Mouse (Mus musculus) spleen, adult 2 months (tissue): ENCODE data around the gene Cpxm1. TPM values are rescaled to one million over a fixed set of nuclear protein-coding genes. Genes with fewer than 3 reads are reported as not detected.

Experiments
- DNase-seq, 2 experiments: peaks; one replicate each; pipeline versions ENCODE4 v3.0.0 to v3.0.0-alpha.2; 2012 to 2021; ENCODE audit warnings: low spot score in 2 of 2, low read depth in 1 of 2
- H3K27ac ChIP-seq: fragments of 200-500 bp; 2 replicates; pipeline ENCODE4 v1.5.1; 2012; ENCODE audit warnings: low read length, inconsistent platforms; ENCODE audit not compliant: insufficient read depth
- H3K27me3 ChIP-seq: fragments of 200-500 bp; 2 replicates; pipeline ENCODE4 v1.6.1; 2012; ENCODE audit warnings: mild to moderate bottlenecking, moderate library complexity, low read length, inconsistent platforms; ENCODE audit not compliant: control insufficient read depth, insufficient read depth
- H3K36me3 ChIP-seq: fragments of 200-500 bp; 2 replicates; pipeline ENCODE4 v1.6.1; 2012; ENCODE audit warnings: mild to moderate bottlenecking, low read length, inconsistent platforms; ENCODE audit not compliant: control insufficient read depth, insufficient read depth
- H3K4me1 ChIP-seq: fragments of 200-500 bp; 2 replicates; pipeline ENCODE4 v1.6.1; 2011; ENCODE audit warnings: inconsistent platforms; ENCODE audit not compliant: control insufficient read depth, insufficient read depth, insufficient read length
- H3K4me3 ChIP-seq: fragments of 200-500 bp; 2 replicates; pipeline ENCODE4 v1.5.1; 2011; ENCODE audit warnings: mild to moderate bottlenecking, inconsistent platforms; ENCODE audit not compliant: insufficient read depth, insufficient read length; ENCODE audit errors: extremely low read depth
- CTCF ChIP-seq: fragments of 200-500 bp; IDR thresholded peaks from 2 replicates; pipeline ENCODE4 v1.5.1; 2011; ENCODE audit warnings: mild to moderate bottlenecking, inconsistent platforms; ENCODE audit not compliant: insufficient read depth, insufficient read length, insufficient replicate concordance; ENCODE audit errors: extremely low read depth
- POLR2A ChIP-seq: fragments of 200-500 bp; IDR thresholded peaks from 2 replicates; pipeline ENCODE4 v1.6.1; 2011; ENCODE audit warnings: low read depth, low read length, inconsistent platforms
- WGBS: fragments of 180-500 bp; shearing (Covaris S2); methylation state at CpG from one replicate; pipeline ENCODE4 v1.1.7; 2018; 5-methylcytosine and 5-hydroxymethylcytosine counted together
- polyA plus RNA-seq: library from polyadenylated mRNA; depleted of rRNA; stranded (reverse); fragments of >200 nt; gene quantifications from 2 replicates; pipeline ENCODE4 v1.2.3, GENCODE M21; 2012

The Cpxm1 gene
- polyA plus RNA-seq, 1 experiment = 15.6 TPM

- Histone ChIP-seq H3K27ac (no peak within 1 kb of the TSS), H3K27me3 (no peaks in the 10 kb centered on the region), H3K36me3 (no peaks in the 10 kb centered on the region), H3K4me3 (no peak within 1 kb of the TSS), H3K4me1 (no peaks in the 10 kb centered on the region)
- no peak for DNase-seq
- WGBS = 89% methylated on average over 1 of the region's 1 CpGs
- TF ChIP-seq POLR2A = no peak
- TF ChIP-seq CTCF = no peak
Observed at GRCm38 (mm10) chr2:130404939-130405338, 7.6 kb upstream of the Cpxm1 start, which contains the start of the genes Gm28372 and 1700020A23Rik. TSS of gene Gm28372 (plus strand) at chr2:130405239. TSS of gene 1700020A23Rik (plus strand) at chr2:130405259.

GRCm38 (mm10) chr2:130401891-130402290, 4.5 kb upstream of the Cpxm1 start:
- 85% methylated on average over 4 of the region's 4 CpGs for WGBS
- no peak overlapping the region for H3K27ac ChIP-seq
- DNase-seq = no peak

GRCm38 (mm10) chr2:130400046-130400445, 2.7 kb upstream of the Cpxm1 start:
- H3K36me3 ChIP-seq = no peaks in the 10 kb centered on the region
- no peak overlapping the region for H3K4me3 ChIP-seq
- DNase-seq = no peak
- no peaks in the 10 kb centered on the region; the same call in 1 of the 2 replicates for H3K4me1 ChIP-seq
- H3K27ac ChIP-seq = no peak overlapping the region
- WGBS = 90% methylated on average over 1 of the region's 1 CpGs
- H3K27me3 ChIP-seq = peaks cover 8% of the 10 kb centered on the region; the same call in 1 of the 2 replicates
- no peak for TF ChIP-seq POLR2A

More at GRCm38 (mm10) chr2:130401891-130402290, 4.5 kb upstream of the Cpxm1 start:
- TF ChIP-seq CTCF (no peak), POLR2A (no peak)
- H3K4me3 ChIP-seq = no peak overlapping the region
- no peaks in the 10 kb centered on the region for H3K36me3 ChIP-seq
- no peaks in the 10 kb centered on the region; the same call in 1 of the 2 replicates for H3K4me1 ChIP-seq
- peaks cover 8% of the 10 kb centered on the region; the same call in 1 of the 2 replicates for H3K27me3 ChIP-seq

GRCm38 (mm10) chr2:130398091-130398490, 717 bp upstream of the Cpxm1 start:
- H3K4me1 ChIP-seq = no peaks in the 10 kb centered on the region; the same call in 1 of the 2 replicates
- WGBS = 30% methylated on average over 13 of the region's 14 CpGs
- H3K27me3 ChIP-seq = peaks cover 8% of the 10 kb centered on the region; the same call in 1 of the 2 replicates
- H3K4me3 ChIP-seq = no peak overlapping the region
- no peak overlapping the region for H3K27ac ChIP-seq
- DNase-seq = no peak
- no peaks in the 10 kb centered on the region for H3K36me3 ChIP-seq
- no peak for TF ChIP-seq POLR2A
- no peak for TF ChIP-seq CTCF

GRCm38 (mm10) chr2:130395696-130396095, 1.7 kb downstream of the Cpxm1 start:
- 93% methylated on average over 11 of the region's 11 CpGs for WGBS
- H3K27ac ChIP-seq = no peak overlapping the region
- H3K36me3 ChIP-seq = no peaks in the 10 kb centered on the region
- peaks cover 8% of the 10 kb centered on the region; the same call in 1 of the 2 replicates for H3K27me3 ChIP-seq
- no peak overlapping the region for H3K4me3 ChIP-seq
- H3K4me1 ChIP-seq = no peaks in the 10 kb centered on the region; the same call in 1 of the 2 replicates
- TF ChIP-seq POLR2A (no peak), CTCF (no peak)
- no peak for DNase-seq

- H3K27me3 ChIP-seq = peaks cover 6% of the 10 kb centered on the region; the same call in 1 of the 2 replicates
- H3K4me3 ChIP-seq = no peak overlapping the region
- no peak for DNase-seq
- no peaks in the 10 kb centered on the region; the same call in 1 of the 2 replicates for H3K4me1 ChIP-seq
- WGBS = 78% methylated on average over 3 of the region's 3 CpGs
- H3K36me3 ChIP-seq = no peaks in the 10 kb centered on the region
- no peak for TF ChIP-seq POLR2A
- TF ChIP-seq CTCF = no peak
- no peak overlapping the region for H3K27ac ChIP-seq
Observed at GRCm38 (mm10) chr2:130392836-130393235, 4.5 kb downstream of the Cpxm1 start.

GRCm38 (mm10) chr2:130390993-130391625, 6.3 kb downstream of the Cpxm1 start:
- 54% methylated on average over 11 of the region's 11 CpGs for WGBS
- H3K36me3 ChIP-seq = no peaks in the 10 kb centered on the region

More at GRCm38 (mm10) chr2:130390993-130391625, 6.3 kb downstream of the Cpxm1 start:
- no peak for DNase-seq
- TF ChIP-seq CTCF = no peak
- TF ChIP-seq POLR2A = no peak
- Histone ChIP-seq H3K27ac (no peak overlapping the region), H3K4me1 (no peaks in the 10 kb centered on the region), H3K27me3 (no peaks in the 10 kb centered on the region), H3K4me3 (no peak overlapping the region)
